Mouse (Mus musculus) heart, embryonic 10.5 days (tissue): Measurements from ENCODE around the gene Col15a1. TPM values are rescaled to one million over a fixed set of nuclear protein-coding genes. Genes with fewer than 3 reads are reported as not detected.

Source experiments
- DNase-seq: peaks from one replicate; pipeline ENCODE4 v3.0.0-alpha.2; 2017; ENCODE audit warnings: low spot score
- H3K27ac ChIP-seq: fragments of 300-500 bp; sonication (generic); 2 replicates; pipeline ENCODE4 v1.5.1; 2016; ENCODE audit warnings: mild to moderate bottlenecking
- H3K27me3 ChIP-seq: fragments of 300-500 bp; sonication (generic); 2 replicates; pipeline ENCODE4 v1.6.1; 2016; ENCODE audit warnings: mild to moderate bottlenecking; ENCODE audit not compliant: poor library complexity, insufficient read depth, severe bottlenecking
- H3K36me3 ChIP-seq: fragments of 300-500 bp; sonication (generic); 2 replicates; pipeline ENCODE4 v1.6.1; 2016; ENCODE audit warnings: mild to moderate bottlenecking, moderate library complexity
- H3K4me1 ChIP-seq: fragments of 300-500 bp; sonication (generic); 2 replicates; pipeline ENCODE4 v1.6.1; 2016; ENCODE audit warnings: mild to moderate bottlenecking
- H3K4me3 ChIP-seq: fragments of 300-500 bp; sonication (generic); 2 replicates; pipeline ENCODE4 v1.5.1; 2016; ENCODE audit warnings: mild to moderate bottlenecking, moderate library complexity
- H3K9me3 ChIP-seq: fragments of 300-500 bp; sonication (generic); 2 replicates; pipeline ENCODE4 v1.6.1; 2016; ENCODE audit warnings: mild to moderate bottlenecking, moderate library complexity
- WGBS: fragments of 180-500 bp; shearing (Covaris S2); methylation state at CpG from one replicate; pipeline ENCODE4 v1.1.7; 2016; 5-methylcytosine and 5-hydroxymethylcytosine counted together
- polyA plus RNA-seq: library from polyadenylated mRNA; unstranded; fragments of >200 nt; fragmentation: Nextera tagmentation; extraction: Ambion mirVana; gene quantifications from 2 replicates; pipeline ENCODE4 v1.2.1, GENCODE M21; 2016

The Col15a1 gene
- polyA plus RNA-seq, 1 experiment from 2014 or later: 1.5 TPM

- Histone ChIP-seq H3K27ac (peak overlapping the region; percentile 42; the same call in 1 of the 2 replicates), H3K9me3 (no peaks in the 10 kb centered on the region), H3K27me3 (peaks cover 77% of the 10 kb centered on the region), H3K36me3 (no peaks in the 10 kb centered on the region), H3K4me3 (peak overlapping the region; percentile 65), H3K4me1 (peaks cover 13% of the 10 kb centered on the region)
- DNase-seq: no peak
- WGBS: 4% methylated on average over 40 of the region's 40 CpGs
These were observed 545 bp downstream of the Col15a1 start for GRCm38 (mm10) chr4:47208421-47208991.

DNA sequence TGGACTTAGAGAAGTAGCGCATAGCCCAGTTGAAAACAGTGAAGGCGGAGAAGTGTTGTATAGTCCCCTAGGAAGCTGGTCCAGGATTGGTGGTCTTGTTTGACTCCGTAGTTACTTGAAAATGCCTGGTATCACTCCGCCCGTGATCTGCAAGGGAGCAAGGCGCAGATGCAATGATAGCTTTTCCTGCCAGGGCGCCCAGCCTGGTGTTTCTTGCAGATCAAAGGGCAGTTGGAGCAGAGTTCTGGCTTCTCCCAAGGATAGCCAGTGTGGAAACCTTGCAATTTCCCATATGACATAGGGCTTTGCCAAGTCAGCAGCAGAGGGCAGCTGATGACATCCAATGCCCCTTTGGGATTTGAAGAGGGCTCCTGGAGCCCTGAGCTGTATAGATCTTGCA lies 1.5 kb downstream of the Col15a1 start:
- H3K4me1 ChIP-seq: peaks cover 13% of the 10 kb centered on the region
- no peaks in the 10 kb centered on the region for H3K36me3 ChIP-seq
- no peak overlapping the region for H3K4me3 ChIP-seq
- no peak overlapping the region for H3K27ac ChIP-seq
- no peak for DNase-seq
- H3K27me3 ChIP-seq: peaks cover 76% of the 10 kb centered on the region
- WGBS: 72% methylated on average over 7 of the region's 7 CpGs
- H3K9me3 ChIP-seq: no peaks in the 10 kb centered on the region

DNA sequence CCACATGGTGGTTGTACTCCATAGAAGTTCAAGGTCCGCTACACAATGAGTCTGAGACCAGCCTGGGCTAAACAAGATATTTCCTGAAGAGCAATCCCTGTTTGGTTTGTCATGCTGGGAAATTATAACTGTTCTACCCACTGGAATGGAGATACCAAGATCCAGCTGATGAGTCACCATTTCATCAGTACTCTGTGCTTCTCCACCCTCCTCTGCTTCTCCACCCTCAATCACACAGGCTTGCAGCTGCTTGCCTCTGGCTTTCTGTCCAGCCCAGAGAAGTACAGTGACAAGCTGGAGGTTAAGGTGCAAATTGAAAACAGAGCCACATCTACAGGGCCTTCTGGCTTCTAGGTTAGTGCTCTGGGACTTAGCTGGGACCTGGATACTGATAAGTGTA lies 10.9 kb downstream of the Col15a1 start:
- H3K27ac ChIP-seq: no peak overlapping the region
- no peak overlapping the region for H3K4me3 ChIP-seq
- no peak for DNase-seq
- H3K27me3 ChIP-seq: no peaks in the 10 kb centered on the region
- H3K36me3 ChIP-seq: no peaks in the 10 kb centered on the region
- no peaks in the 10 kb centered on the region for H3K4me1 ChIP-seq
- WGBS: 96% methylated on average over 1 of the region's 1 CpGs
- H3K9me3 ChIP-seq: no peaks in the 10 kb centered on the region

DNA sequence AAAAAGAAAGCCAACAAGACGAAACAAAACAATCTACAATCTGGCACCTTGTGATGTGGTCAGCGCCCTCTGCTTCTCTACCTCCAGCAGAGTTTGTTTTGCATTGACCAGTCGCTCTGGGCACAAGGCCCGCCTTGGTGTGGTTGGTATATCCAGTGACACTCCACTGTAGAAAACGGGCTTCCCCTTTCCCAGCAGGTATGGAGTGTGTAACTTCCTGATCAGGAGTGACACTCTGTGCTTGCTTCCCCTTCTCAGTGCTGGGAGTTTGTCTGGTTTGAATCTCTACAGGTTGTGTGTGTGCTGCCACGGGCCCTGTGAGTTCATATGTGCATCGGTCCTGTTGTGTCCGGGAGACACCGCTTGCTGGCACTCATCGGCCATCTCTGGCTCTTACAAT lies 11.4 kb downstream of the Col15a1 start:
- no peaks in the 10 kb centered on the region for H3K27me3 ChIP-seq
- H3K36me3 ChIP-seq: no peaks in the 10 kb centered on the region
- no peak for DNase-seq
- no peaks in the 10 kb centered on the region for H3K9me3 ChIP-seq
- WGBS: 83% methylated on average over 10 of the region's 10 CpGs
- no peak overlapping the region for H3K4me3 ChIP-seq
- no peaks in the 10 kb centered on the region for H3K4me1 ChIP-seq
- no peak overlapping the region for H3K27ac ChIP-seq

GRCm38 (mm10) chr4:47220544-47220943 lies 12.6 kb downstream of the Col15a1 start:
- no peak overlapping the region for H3K4me3 ChIP-seq
- 76% methylated on average over 3 of the region's 3 CpGs for WGBS
- H3K36me3 ChIP-seq: no peaks in the 10 kb centered on the region
- H3K4me1 ChIP-seq: no peaks in the 10 kb centered on the region
- H3K9me3 ChIP-seq: no peaks in the 10 kb centered on the region
- no peak for DNase-seq
- H3K27me3 ChIP-seq: no peaks in the 10 kb centered on the region
- H3K27ac ChIP-seq: no peak overlapping the region

DNA sequence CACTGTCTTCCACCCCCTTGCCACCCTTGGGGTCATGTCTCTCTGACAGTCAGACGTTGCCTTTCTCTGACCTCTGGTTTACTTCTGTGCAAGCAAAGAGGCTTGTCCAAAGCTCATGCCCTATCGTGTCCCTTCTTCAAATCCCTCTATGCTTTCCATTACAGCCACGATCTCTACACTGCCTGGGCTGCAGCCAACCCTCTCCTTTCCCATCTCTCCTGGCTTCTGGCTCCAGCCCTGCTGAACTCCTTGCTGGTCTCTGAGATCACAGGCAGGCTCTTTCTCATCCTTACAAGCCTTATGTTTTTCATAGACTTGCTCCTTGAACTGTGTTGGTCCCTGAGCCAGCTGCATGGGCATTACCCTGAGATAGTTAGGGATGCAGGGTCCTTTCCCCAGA lies 14.2 kb downstream of the Col15a1 start:
- Histone ChIP-seq H3K27ac (no peak overlapping the region), H3K27me3 (0 out of 2 replicates have a peak, but pooled peaks cover 4% of the 10 kb centered on the region), H3K36me3 (no peaks in the 10 kb centered on the region), H3K9me3 (no peaks in the 10 kb centered on the region), H3K4me3 (no peak overlapping the region), H3K4me1 (0 out of 2 replicates have a peak, but pooled peaks cover 5% of the 10 kb centered on the region)
- no peak for DNase-seq
- 68% methylated on average over 3 of the region's 3 CpGs for WGBS

- Histone ChIP-seq H3K36me3 (no peaks in the 10 kb centered on the region), H3K4me1 (peaks cover 15% of the 10 kb centered on the region), H3K27ac (no peak overlapping the region), H3K9me3 (no peaks in the 10 kb centered on the region), H3K4me3 (no peak overlapping the region), H3K27me3 (0 out of 2 replicates have a peak, but pooled peaks cover 10% of the 10 kb centered on the region)
- WGBS: 59% methylated on average over 6 of the region's 6 CpGs
- DNase-seq: no peak
These were observed 18.0 kb downstream of the Col15a1 start for GRCm38 (mm10) chr4:47225920-47226319.

DNA sequence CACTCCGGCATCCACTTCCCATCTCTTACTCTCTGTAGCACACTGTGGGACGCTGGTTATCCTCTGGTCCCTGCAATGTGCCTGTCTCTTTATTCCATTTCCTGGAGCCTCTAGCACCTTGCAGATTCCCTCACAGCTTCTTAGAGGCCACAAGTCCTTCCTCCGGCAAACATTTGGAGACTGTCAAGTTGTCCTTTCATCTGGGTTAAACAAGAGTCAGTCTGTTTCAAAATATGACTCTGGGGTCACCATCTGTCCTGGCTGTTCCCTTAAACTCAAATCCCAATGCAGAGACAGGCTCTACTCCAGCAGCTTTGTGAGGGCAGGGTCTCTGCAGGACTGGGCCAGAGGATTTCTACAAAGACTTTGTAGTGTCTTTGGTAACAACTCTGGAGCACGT lies 19.1 kb downstream of the Col15a1 start:
- Histone ChIP-seq H3K9me3 (no peaks in the 10 kb centered on the region), H3K27me3 (0 out of 2 replicates have a peak, but pooled peaks cover 11% of the 10 kb centered on the region), H3K4me1 (peaks cover 18% of the 10 kb centered on the region), H3K4me3 (no peak overlapping the region), H3K27ac (no peak overlapping the region), H3K36me3 (no peaks in the 10 kb centered on the region)
- WGBS: 74% methylated on average over 4 of the region's 4 CpGs
- DNase-seq: no peak

DNA sequence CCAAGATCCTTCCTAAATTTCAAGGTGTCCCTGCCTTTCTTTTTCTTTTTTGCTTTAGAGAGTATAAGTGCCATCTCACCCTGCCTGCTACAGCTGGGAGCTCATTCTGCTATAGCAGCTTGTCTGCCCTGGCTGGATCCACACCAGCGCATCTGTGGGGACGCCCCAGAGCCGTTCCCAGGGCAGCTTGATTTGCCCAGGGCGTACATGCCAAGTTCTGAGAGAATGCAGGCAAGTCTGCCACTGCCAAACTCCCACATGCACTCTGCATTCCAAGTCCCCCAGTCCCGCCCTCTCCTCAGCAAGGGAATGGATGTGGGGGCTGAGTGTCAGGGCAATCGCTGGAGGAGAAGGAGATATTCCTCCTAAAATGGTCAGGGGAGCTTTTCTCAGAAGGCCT lies 19.8 kb downstream of the Col15a1 start:
- Histone ChIP-seq H3K4me3 (no peak overlapping the region), H3K4me1 (peaks cover 18% of the 10 kb centered on the region), H3K36me3 (no peaks in the 10 kb centered on the region), H3K27ac (no peak overlapping the region), H3K27me3 (0 out of 2 replicates have a peak, but pooled peaks cover 11% of the 10 kb centered on the region), H3K9me3 (no peaks in the 10 kb centered on the region)
- DNase-seq: no peak
- WGBS: 40% methylated on average over 6 of the region's 6 CpGs

- WGBS: 74% methylated on average over 5 of the region's 5 CpGs
- Histone ChIP-seq H3K27ac (no peak overlapping the region), H3K27me3 (0 out of 2 replicates have a peak, but pooled peaks cover 11% of the 10 kb centered on the region), H3K4me1 (peaks cover 18% of the 10 kb centered on the region), H3K36me3 (no peaks in the 10 kb centered on the region), H3K4me3 (no peak overlapping the region), H3K9me3 (no peaks in the 10 kb centered on the region)
- DNase-seq: no peak
These were observed 21.0 kb downstream of the Col15a1 start for GRCm38 (mm10) chr4:47228945-47229344.

GRCm38 (mm10) chr4:47230498-47230897 lies 22.5 kb downstream of the Col15a1 start:
- Histone ChIP-seq H3K36me3 (no peaks in the 10 kb centered on the region), H3K4me1 (peaks cover 25% of the 10 kb centered on the region), H3K27ac (no peak overlapping the region), H3K4me3 (no peak overlapping the region), H3K27me3 (0 out of 2 replicates have a peak, but pooled peaks cover 20% of the 10 kb centered on the region), H3K9me3 (no peaks in the 10 kb centered on the region)
- DNase-seq: no peak
- WGBS: 76% methylated on average over 7 of the region's 7 CpGs

DNA sequence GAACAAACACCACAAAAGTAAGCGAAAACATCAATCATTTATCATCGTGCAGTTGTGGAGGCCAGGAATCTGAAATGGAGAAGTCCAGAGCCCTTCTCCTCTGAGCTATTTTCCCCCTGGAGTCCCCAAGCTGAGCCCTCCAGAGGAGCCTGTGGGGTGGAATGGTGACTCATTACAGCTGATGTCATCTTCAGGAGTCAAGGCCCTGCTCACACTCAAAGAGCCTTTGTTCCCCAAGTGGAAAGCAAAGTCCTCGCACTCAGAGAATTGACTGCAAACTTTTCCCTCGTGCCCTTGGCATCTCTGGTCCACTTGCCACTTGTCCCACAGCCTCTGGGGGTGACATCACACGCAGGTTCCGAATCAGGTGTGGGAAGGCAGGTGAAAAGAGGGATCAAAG lies 23.4 kb downstream of the Col15a1 start:
- Histone ChIP-seq H3K27ac (no peak overlapping the region), H3K27me3 (peaks cover 28% of the 10 kb centered on the region; the same call in 1 of the 2 replicates), H3K4me3 (no peak overlapping the region), H3K36me3 (no peaks in the 10 kb centered on the region), H3K4me1 (peaks cover 20% of the 10 kb centered on the region), H3K9me3 (no peaks in the 10 kb centered on the region)
- WGBS: 78% methylated on average over 6 of the region's 6 CpGs
- no peak for DNase-seq

DNA sequence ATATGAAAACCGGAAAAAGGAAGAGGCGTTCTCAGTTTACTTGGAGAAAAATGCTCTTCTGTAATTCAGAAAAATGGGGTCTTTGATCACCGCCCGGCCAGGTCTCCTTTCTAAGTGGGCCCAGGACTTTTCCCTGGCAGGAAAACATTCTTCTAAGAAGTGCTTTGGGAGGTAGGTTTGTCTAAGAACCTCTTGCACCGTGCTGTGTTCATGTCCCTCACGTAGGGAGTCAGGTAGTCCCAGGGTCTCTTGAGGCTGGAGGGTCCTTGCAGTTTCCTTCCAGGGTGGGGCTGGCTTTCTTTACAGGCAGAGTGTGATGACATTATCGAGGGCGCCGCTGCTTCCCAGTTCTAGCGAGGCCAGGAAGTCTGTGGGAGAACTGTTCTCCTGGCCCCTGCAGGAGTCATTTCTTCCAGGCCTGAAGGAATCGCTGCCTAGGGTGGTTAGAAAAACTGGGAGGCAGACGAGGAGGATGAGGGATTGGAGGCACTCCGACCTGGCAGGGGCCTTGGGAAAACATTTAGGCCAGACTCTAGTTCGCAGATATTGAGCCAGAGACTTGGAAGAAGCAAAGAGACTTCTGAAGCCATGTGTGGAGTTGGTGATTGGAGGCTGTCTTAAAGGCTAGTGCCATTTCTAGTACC lies 25.4 kb downstream of the Col15a1 start:
- Histone ChIP-seq H3K9me3 (no peaks in the 10 kb centered on the region), H3K27me3 (peaks cover 43% of the 10 kb centered on the region), H3K27ac (no peak overlapping the region), H3K36me3 (no peaks in the 10 kb centered on the region), H3K4me3 (no peak overlapping the region), H3K4me1 (peaks cover 11% of the 10 kb centered on the region)
- 67% methylated on average over 14 of the region's 14 CpGs for WGBS
- DNase-seq: no peak
